Mouse (Mus musculus): ENCODE results near the gene Rhou. TPM values are rescaled to one million over a fixed set of nuclear protein-coding genes. Genes with fewer than 3 reads are reported as not detected.

Rhou gene
- polyA plus RNA-seq, 1 experiment from 2014 or later: 10.7 TPM

DNA sequence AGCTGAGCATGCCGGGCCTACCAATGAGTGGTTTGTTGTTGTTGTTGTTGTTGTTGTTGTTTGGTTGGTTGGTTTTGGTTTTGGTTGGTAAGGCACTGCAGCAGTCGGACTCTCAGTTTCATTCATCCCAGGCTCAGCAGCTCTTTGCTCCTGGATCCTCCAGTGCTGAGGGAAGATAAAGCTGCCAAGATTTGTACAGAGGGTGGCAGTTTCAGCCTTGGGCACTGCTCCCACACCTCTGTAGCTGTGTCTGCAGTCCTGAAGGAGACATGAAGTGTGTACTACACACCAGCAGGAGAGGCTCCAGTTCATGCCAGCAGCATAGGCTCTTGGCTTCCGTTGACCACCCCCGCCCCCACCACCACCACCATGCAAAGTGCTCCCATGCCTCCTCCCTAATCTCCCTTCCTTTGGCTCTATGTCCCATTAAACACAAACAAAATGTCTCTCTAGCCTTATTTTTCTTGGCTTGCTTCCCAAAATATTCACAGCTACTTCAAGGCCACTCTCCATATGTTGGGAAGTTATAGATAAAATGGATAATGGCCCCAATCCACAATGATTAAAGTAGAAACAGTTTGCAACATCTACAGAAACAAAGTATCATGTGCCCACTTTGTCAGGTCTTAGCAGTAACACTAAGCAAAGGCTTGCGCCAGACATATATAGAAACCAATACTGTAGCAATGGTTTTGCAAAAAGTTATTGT is 2.2 kb upstream of the Rhou start:
- ATAC-seq (ENCODE audit: insufficient number of reproducible peaks, low FRiP score): no peak
- Histone ChIP-seq H3K27ac (ENCODE audit: poor library complexity, severe bottlenecking) (peak overlapping the region; percentile 44; the same call in 1 of the 2 replicates), H3K9me3 (replicated peaks) (no peaks in the 10 kb centered on the region), H3K27me3 (replicated peaks) (peaks cover under 1% of the 10 kb centered on the region; the same call in 1 of the 2 replicates), H3K4me1 (replicated peaks) (peaks cover 22% of the 10 kb centered on the region), H3K36me3 (peaks cover 7% of the 10 kb centered on the region; the same call in 1 of the 2 replicates), H3K4me2 (no peak overlapping the region), H3K9ac (no peak overlapping the region), H3K4me3 (no peak overlapping the region)
- WGBS: 56% methylated on average over 5 of the region's 5 CpGs

DNA sequence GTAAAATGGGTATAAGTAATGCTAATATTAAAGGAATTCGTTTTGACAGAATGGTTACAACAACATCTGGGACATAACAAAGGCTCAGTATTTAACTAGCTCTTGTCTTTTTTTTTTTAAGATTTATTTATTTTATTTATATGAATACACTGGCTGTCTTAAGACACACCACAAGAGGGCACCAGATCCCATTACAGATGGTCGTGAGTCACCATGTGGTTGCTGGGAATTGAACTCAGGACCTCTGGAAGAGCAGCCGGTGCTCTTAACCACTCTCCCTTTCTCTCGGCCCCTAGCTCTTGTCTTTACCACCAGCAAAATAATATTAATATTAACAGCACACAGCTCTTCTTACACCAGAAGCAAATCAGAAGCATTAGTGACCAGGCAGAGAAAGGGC is 1.1 kb upstream of the Rhou start:
- no peak overlapping the region for H3K27ac ChIP-seq (ENCODE audit: poor library complexity, severe bottlenecking)
- H3K4me1 ChIP-seq (replicated peaks): peaks cover 22% of the 10 kb centered on the region
- no peak for ATAC-seq (ENCODE audit: insufficient number of reproducible peaks, low FRiP score)
- H3K4me2 ChIP-seq: no peak overlapping the region
- no peaks in the 10 kb centered on the region for H3K9me3 ChIP-seq (replicated peaks)
- no peak overlapping the region for H3K9ac ChIP-seq
- H3K4me3 ChIP-seq: no peak overlapping the region
- 64% methylated on average over 4 of the region's 4 CpGs for WGBS
- H3K27me3 ChIP-seq (replicated peaks): no peaks in the 10 kb centered on the region
- peaks cover 16% of the 10 kb centered on the region for H3K36me3 ChIP-seq

DNA sequence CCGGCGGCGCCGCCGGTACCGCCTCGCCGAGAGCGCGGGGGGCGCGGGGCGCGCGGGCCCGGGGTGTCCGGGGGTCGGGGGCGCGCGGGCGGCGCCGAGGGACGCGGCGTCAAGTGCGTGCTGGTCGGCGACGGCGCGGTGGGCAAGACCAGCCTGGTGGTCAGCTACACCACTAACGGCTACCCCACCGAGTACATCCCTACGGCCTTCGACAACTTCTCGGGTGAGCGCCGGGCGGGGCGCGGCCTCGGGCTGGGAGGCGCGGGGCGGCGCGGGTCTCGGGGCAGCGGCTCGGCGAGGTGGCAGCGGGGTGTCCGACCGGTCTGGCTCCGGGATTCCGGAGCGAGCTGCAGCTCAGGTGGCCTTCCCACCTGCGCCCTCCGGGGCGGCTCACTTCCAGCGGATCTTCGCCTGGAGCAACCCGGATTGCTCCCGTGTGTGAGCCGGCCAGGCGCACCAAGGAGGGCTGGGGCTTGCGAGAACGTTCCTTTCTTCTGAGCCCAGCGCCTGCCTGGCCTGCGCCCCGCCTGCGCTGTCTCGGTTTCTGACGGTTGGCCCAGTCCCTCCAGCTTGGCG is 353 bp downstream of the Rhou start:
- peak overlapping the region; percentile 93 for H3K4me3 ChIP-seq
- peak; percentile 49 for ATAC-seq (ENCODE audit: insufficient number of reproducible peaks, low FRiP score)
- H3K9ac ChIP-seq: peak overlapping the region; percentile 97
- no peaks in the 10 kb centered on the region for H3K9me3 ChIP-seq (replicated peaks)
- WGBS: under 1% methylated on average over 74 of the region's 77 CpGs
- peaks cover 30% of the 10 kb centered on the region for H3K36me3 ChIP-seq
- H3K27me3 ChIP-seq (replicated peaks): no peaks in the 10 kb centered on the region
- peaks cover 32% of the 10 kb centered on the region for H3K4me1 ChIP-seq (replicated peaks)
- H3K27ac ChIP-seq (ENCODE audit: poor library complexity, severe bottlenecking): peak overlapping the region; percentile 93
- peak overlapping the region; percentile 77 for H3K4me2 ChIP-seq

DNA sequence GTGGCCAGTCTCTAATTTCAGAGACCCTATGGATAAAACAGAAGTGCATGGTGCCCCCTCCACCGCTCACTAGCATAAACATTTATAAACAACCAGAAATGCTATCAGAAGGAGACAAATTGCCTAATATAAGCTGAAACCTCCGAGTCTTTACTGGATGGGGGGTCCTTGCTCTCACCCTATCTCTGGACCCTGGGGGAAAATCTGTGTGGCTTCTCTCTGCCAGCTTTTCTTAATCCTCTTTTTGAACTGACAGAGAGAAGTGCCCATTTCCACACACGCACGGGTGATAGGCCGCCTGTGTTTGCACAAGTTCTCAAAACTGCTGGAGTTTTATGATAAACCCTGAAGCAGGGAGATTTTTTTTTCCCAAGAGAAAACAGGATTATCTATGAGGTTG is 1.0 kb downstream of the Rhou start:
- H3K4me2 ChIP-seq: peak overlapping the region; percentile 77
- H3K9me3 ChIP-seq (replicated peaks): no peaks in the 10 kb centered on the region
- no peaks in the 10 kb centered on the region for H3K27me3 ChIP-seq (replicated peaks)
- no peak for ATAC-seq (ENCODE audit: insufficient number of reproducible peaks, low FRiP score)
- H3K9ac ChIP-seq: peak overlapping the region; percentile 97
- WGBS: 17% methylated on average over 5 of the region's 5 CpGs
- peak overlapping the region; percentile 93 for H3K4me3 ChIP-seq
- peaks cover 31% of the 10 kb centered on the region for H3K36me3 ChIP-seq
- peak overlapping the region; percentile 93 for H3K27ac ChIP-seq (ENCODE audit: poor library complexity, severe bottlenecking)
- H3K4me1 ChIP-seq (replicated peaks): peaks cover 32% of the 10 kb centered on the region

DNA sequence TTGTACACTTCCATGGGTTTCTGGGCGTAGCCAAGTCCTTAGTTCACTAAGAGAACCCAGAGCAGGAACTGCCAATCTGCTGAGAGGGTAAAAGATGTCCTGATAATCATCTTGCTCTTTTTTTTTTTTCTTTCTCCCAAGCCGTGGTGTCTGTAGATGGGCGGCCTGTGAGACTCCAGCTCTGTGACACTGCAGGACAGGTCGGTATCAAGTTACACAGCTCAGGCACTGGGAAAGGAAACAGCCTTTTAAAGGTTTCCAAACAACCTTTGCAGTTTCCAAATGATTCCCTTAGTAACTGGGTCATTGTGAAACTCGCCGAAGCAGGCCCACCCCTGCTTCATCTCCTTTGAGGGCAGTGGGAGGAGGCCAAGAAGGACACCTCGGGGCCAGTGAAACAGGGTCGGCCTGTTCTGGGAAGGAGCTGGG is 1.6 kb downstream of the Rhou start:
- Histone ChIP-seq H3K9ac (peak overlapping the region; percentile 97), H3K4me1 (replicated peaks) (peaks cover 38% of the 10 kb centered on the region), H3K36me3 (peaks cover 34% of the 10 kb centered on the region), H3K27me3 (replicated peaks) (no peaks in the 10 kb centered on the region), H3K27ac (ENCODE audit: poor library complexity, severe bottlenecking) (peak overlapping the region; percentile 93), H3K4me2 (peak overlapping the region; percentile 77), H3K4me3 (peak overlapping the region; percentile 93), H3K9me3 (replicated peaks) (no peaks in the 10 kb centered on the region)
- WGBS: 6% methylated on average over 8 of the region's 8 CpGs
- no peak for ATAC-seq (ENCODE audit: insufficient number of reproducible peaks, low FRiP score)

DNA sequence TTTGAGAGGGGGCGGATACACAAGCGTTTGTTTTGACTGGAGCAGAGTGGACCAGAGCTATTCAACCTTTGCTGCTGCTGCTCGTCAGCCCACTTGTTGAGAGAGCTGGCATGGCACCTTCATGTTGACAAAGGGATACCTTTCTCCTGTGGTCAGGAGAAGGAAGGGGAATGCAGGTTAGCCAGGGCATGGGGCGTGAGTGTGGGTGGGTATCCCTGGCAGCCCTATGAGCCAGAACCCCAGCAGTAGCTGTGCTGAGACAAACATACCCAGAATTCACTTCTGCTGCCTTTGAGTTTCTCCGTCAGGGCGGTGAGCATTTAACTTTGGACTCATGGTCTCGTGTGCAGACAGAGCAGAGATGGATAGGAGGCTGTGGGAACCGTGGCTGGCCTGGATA is 4.1 kb downstream of the Rhou start:
- Histone ChIP-seq H3K27me3 (replicated peaks) (no peaks in the 10 kb centered on the region), H3K9me3 (replicated peaks) (no peaks in the 10 kb centered on the region), H3K4me3 (no peak overlapping the region), H3K27ac (ENCODE audit: poor library complexity, severe bottlenecking) (no peak overlapping the region), H3K9ac (no peak overlapping the region), H3K36me3 (peaks cover 56% of the 10 kb centered on the region), H3K4me2 (no peak overlapping the region), H3K4me1 (replicated peaks) (peaks cover 28% of the 10 kb centered on the region)
- ATAC-seq (ENCODE audit: insufficient number of reproducible peaks, low FRiP score): no peak
- whole genome bisulfite sequencing: 84% methylated on average over 8 of the region's 8 CpGs

DNA sequence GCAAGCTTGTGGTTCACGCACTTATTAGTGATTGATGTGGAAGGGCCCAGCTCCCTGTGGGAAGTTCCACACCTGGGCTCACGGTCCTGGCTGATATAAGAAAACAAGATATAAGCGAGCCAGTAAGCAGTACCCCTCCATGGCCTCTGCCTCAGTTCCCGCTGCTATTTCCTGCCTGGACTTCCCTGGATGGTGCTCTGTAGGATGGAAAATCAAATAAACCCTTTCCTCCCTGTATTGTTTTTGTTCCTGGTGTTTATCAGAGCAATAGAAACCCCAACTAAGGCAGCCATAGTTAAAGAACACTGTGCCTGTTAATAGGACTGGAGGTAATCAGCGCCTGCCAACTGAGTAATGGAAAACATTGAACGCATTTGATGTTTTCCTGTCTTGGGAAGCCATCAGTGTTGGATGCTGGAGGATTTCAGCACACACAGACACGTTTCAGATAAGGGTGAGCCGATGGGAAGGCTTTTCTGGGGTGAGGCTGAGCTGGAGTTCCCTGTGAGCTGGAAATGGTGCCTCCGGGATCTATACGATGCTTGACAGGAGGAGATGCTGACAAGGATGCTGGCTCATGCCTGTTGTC is 5.8 kb downstream of the Rhou start:
- H3K36me3 ChIP-seq: peaks cover 72% of the 10 kb centered on the region
- no peaks in the 10 kb centered on the region for H3K27me3 ChIP-seq (replicated peaks)
- H3K9me3 ChIP-seq (replicated peaks): no peaks in the 10 kb centered on the region
- peaks cover 28% of the 10 kb centered on the region for H3K4me1 ChIP-seq (replicated peaks)
- H3K9ac ChIP-seq: no peak overlapping the region
- no peak overlapping the region for H3K4me2 ChIP-seq
- peak; percentile 72 for ATAC-seq (ENCODE audit: insufficient number of reproducible peaks, low FRiP score)
- H3K4me3 ChIP-seq: no peak overlapping the region
- H3K27ac ChIP-seq (ENCODE audit: poor library complexity, severe bottlenecking): peak overlapping the region; percentile 48
- WGBS: 51% methylated on average over 10 of the region's 10 CpGs

DNA sequence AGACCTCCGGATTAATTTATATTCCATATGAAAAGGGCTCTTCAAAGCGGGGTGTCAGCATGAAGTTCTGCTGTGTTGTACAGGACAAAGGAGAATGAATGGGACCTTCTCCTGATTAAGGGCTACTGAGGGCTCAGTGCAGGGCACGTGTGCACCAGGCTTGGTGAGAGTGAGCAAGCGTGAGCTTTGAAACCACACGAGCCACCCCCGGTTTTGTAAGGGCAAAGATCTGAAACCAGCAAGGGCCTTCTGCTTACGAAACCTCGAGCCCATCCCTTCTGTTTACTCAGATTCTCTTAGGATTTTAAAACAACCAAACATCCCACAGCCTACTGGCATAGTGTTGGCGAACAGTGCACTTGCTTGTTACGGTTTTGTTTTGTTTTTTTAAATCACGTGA is 7.8 kb downstream of the Rhou start:
- no peak overlapping the region for H3K4me2 ChIP-seq
- no peak overlapping the region for H3K27ac ChIP-seq (ENCODE audit: poor library complexity, severe bottlenecking)
- H3K9me3 ChIP-seq (replicated peaks): no peaks in the 10 kb centered on the region
- ATAC-seq (ENCODE audit: insufficient number of reproducible peaks, low FRiP score): no peak
- H3K27me3 ChIP-seq (replicated peaks): no peaks in the 10 kb centered on the region
- H3K9ac ChIP-seq: no peak overlapping the region
- H3K4me3 ChIP-seq: no peak overlapping the region
- H3K4me1 ChIP-seq (replicated peaks): peaks cover 18% of the 10 kb centered on the region; the same call in 1 of the 2 replicates
- WGBS: 83% methylated on average over 11 of the region's 11 CpGs
- peaks cover 66% of the 10 kb centered on the region for H3K36me3 ChIP-seq

DNA sequence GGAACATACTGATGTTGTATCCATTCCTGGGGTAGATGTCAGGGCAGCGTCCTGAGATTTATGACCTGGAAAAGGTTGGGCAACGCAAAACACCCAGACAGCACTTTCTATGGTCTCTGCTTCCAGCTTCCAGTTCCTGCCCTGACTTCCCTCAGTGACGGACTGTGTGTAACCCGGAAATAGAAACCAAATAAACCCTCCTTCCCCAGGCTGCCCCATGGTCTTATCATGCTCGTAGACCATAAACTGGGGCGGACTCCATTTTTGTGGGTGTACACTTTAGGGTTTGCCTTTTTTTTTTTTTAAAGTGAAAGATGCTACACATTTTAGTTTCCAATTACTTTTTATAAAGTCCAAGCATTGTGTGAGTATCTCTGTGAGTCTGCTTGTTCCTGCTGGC is 11.9 kb downstream of the Rhou start:
- no peak overlapping the region for H3K4me2 ChIP-seq
- peaks cover 11% of the 10 kb centered on the region; the same call in 1 of the 2 replicates for H3K4me1 ChIP-seq (replicated peaks)
- no peak for ATAC-seq (ENCODE audit: insufficient number of reproducible peaks, low FRiP score)
- peaks cover 36% of the 10 kb centered on the region for H3K36me3 ChIP-seq
- H3K4me3 ChIP-seq: no peak overlapping the region
- H3K9me3 ChIP-seq (replicated peaks): no peaks in the 10 kb centered on the region
- no peak overlapping the region for H3K9ac ChIP-seq
- WGBS: 75% methylated on average over 6 of the region's 6 CpGs
- H3K27me3 ChIP-seq (replicated peaks): 0 out of 2 replicates have a peak, but pooled peaks cover 3% of the 10 kb centered on the region
- H3K27ac ChIP-seq (ENCODE audit: poor library complexity, severe bottlenecking): no peak overlapping the region

DNA sequence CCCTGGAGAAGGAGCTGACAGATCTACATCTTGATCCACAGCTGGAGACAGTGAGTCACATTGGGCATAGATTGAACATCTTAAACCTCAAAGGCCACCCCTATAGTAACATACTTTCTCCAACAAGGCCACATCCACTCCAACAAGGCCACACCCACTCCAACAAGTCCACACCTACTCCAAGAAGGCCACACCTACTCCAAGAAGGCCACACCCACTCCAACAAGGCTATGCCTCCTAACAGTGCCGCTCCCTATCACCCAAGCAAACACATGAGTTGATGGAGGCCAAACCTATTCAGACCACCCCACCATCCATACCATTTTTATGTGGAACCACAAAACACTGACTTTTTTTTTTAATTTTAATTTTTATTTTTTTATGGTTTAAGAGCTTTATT is 13.1 kb downstream of the Rhou start:
- ATAC-seq (ENCODE audit: insufficient number of reproducible peaks, low FRiP score): no peak
- 77% methylated on average over 1 of the region's 1 CpGs for WGBS
- H3K4me2 ChIP-seq: no peak overlapping the region

DNA sequence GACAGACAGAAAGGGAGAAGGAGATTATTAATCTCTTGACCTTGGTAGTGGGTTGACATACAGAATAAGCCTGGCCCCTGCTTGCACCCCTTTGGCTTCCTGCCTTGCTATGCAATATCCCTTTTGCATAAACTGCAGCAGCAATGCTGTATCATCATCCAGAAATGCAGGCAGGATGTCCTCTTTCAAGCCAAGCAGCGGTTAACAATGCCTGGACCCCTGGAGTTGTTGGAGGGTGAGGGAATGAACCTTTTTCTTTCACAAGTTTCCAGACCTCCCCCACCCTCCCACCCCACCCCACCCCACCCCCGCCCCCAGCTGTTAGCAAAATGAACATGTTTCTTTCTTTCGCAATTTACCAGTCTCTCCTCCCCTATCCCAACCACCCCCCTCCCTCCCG is 15.0 kb downstream of the Rhou start:
- no peak for ATAC-seq (ENCODE audit: insufficient number of reproducible peaks, low FRiP score)
- no peak overlapping the region for H3K4me3 ChIP-seq
- H3K4me2 ChIP-seq: no peak overlapping the region
- H3K27me3 ChIP-seq (replicated peaks): 0 out of 2 replicates have a peak, but pooled peaks cover 6% of the 10 kb centered on the region
- peaks cover 8% of the 10 kb centered on the region for H3K36me3 ChIP-seq
- no peak overlapping the region for H3K27ac ChIP-seq (ENCODE audit: poor library complexity, severe bottlenecking)
- WGBS: 50% methylated on average over 4 of the region's 4 CpGs
- H3K9ac ChIP-seq: no peak overlapping the region
- no peaks in the 10 kb centered on the region for H3K9me3 ChIP-seq (replicated peaks)
- peaks cover 11% of the 10 kb centered on the region; the same call in 1 of the 2 replicates for H3K4me1 ChIP-seq (replicated peaks)

More for the DNA sequence above, 13.1 kb downstream of the Rhou start:
- Histone ChIP-seq H3K9me3 (replicated peaks) (no peaks in the 10 kb centered on the region), H3K9ac (no peak overlapping the region), H3K4me1 (replicated peaks) (peaks cover 11% of the 10 kb centered on the region; the same call in 1 of the 2 replicates), H3K27ac (ENCODE audit: poor library complexity, severe bottlenecking) (no peak overlapping the region), H3K27me3 (replicated peaks) (0 out of 2 replicates have a peak, but pooled peaks cover 3% of the 10 kb centered on the region), H3K36me3 (peaks cover 24% of the 10 kb centered on the region), H3K4me3 (no peak overlapping the region)
